Mouse (Mus musculus): ENCODE data around the gene Hnrnpa0.
"Not testable (repeated sequence)": the region's sequence is repeated elsewhere in the genome, so short reads cannot be mapped to it uniquely, and the experiment has no call there.

Gene Hnrnpa0

DNA sequence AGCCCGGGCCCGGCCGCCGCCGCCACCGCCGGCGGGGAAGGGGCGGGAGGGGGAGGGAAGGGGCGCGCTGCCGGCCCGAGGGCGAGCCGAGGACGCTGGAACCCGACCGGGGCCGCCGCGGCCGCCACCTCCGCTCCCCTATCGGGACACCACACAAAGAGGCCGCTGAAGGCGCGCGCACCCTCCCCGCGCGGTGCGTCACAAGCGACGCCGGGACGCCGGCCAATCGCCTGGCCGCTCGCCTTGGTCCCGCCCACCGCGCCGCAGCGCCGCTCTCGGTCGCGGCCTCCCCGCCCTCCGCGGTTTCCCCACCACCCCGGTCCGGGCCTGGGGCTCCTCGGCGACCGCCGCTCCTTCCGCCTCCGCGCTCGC lies at the start of gene Hnrnpa0:
Gene Hnrnpa0, minus strand, starts transcription at position 161 of the 372 bp plus-strand sequence.
- DNase-seq (ENCODE audit: low spot score) = peak; percentile 97

DNA sequence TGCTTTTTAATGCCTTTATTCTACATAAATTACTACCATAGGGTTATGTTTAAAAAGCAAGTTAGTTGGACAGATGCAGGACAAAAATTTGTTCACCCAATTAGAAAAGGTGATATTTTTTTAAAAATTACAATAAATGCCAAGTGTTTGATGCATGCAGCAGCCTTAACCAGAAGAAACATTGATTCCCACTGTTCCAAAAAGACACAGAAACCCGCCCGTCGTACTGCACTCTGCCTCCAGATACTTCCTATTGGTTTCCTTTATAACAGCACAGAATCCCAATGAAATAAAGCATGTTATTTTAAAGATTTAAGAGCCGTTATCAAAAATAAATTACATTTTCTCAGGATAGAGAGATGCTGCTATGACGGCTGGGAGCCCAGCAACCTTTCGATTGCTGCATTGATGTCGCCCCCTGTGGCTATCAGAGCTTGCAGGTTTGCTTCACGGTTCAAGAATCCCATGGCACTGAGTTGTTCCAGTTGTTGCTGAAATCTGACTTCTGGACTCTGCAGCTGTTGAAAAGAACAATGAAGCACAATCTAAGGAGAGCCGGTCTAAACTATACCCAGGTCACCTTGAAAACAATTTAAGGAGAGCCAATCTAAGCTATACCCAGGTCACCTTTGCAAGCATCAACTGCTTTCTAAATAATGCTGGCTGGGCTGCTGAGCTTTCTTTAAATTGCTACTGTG lies 49.3 kb upstream of the Hnrnpa0 start:
- peak; percentile 100 for DNase-seq (ENCODE audit: low spot score)

DNA sequence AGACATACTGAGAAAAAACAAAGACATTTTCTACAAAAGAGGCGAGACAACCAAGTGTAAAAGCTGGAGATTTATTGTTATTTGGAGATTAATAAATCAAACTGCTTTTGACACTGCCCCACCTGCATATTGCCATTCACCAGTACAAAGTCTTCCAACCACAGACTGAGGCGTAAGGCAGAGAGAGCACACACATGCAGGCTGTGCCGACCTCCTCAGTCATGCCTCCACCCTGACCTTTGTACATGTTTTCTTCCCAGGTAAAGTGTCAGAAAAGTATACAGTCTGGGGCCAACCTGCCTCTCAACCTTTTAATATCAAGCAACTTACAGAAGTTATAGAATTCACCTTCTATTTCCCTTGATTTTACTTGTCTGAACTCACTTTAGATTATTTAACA lies 47.7 kb upstream of the Hnrnpa0 start:
- DNase-seq (ENCODE audit: low spot score) = no peak

- no peak for DNase-seq (ENCODE audit: low spot score)
Observed at GRCm38 (mm10) chr13:58168119-58168518, 39.8 kb upstream of the Hnrnpa0 start.

DNA sequence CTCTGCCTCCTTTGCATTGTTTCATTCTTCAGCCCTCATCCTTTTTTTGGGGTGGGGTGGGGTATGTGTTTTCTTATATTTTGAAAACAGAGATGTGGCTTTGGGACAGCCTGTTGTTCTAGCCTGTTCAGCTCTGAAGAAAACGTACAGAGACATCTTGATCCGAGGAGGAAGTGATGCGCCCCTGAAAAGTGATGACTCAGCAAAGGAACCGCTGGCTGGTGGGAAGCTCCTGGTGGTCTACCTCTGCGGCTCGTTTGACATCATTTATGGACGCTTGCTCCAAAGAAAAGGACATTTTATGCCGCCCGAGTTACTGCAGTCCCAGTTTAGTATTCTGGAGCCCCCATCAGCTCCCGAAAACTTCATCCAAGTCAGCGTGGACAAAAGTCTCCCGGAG lies 35.0 kb upstream of the Hnrnpa0 start:
- DNase-seq (ENCODE audit: low spot score) = no peak

DNA sequence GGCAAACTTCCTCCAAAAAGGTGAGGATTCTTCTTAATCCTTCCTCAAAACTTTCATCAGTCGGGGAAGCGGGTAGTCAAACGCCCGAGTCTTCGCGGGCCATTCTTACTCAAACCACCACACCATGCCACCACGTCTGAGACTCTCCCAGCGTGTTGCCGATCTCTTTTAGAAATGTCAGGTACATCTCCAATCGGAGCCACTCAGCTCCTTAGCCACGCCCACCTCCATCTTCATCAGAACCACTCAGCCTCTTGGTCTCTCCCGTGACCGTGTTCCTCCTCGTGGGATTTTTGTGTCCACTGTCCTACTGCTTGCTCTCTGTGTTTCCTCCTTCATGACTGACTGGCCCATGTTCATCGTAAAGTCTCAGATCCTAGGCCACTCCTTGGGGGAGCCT lies 32.4 kb upstream of the Hnrnpa0 start:
- DNase-seq (ENCODE audit: low spot score) = no peak

- peak; percentile 61 for DNase-seq (ENCODE audit: low spot score)
Observed at GRCm38 (mm10) chr13:58158099-58158912, 29.9 kb upstream of the Hnrnpa0 start.

- DNase-seq (ENCODE audit: low spot score) = peak; percentile 64
Observed at GRCm38 (mm10) chr13:58157447-58158098, 29.2 kb upstream of the Hnrnpa0 start, which contains the start of gene Idnk. TSS of gene Idnk (plus strand) at chr13:58157649.

DNA sequence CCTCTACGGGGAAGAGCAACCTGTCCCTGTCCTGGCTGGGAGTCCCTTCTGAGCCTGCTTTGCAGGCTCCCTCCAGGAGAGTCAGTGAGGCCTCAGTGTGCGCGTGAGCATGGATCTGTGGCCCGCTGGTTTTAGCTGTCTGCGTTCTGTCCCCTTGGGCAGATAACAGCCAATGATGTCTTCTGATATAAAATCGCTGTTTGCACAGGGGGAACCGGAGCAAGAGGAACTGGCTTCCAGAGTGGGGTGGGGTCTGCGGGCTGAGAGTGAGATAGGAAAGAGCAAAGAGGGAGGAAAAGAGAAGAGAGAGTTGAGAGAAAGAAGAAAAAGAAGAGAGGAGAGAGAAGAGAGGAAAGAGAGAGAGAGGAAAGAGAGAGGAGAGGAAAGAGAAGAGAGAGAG lies 28.7 kb upstream of the Hnrnpa0 start:
- no peak for DNase-seq (ENCODE audit: low spot score)

GRCm38 (mm10) chr13:58156031-58156430 lies 27.7 kb upstream of the Hnrnpa0 start:
- no peak for DNase-seq (ENCODE audit: low spot score)

- DNase-seq (ENCODE audit: low spot score) = no peak
Observed at GRCm38 (mm10) chr13:58150442-58150841, 22.1 kb upstream of the Hnrnpa0 start.

- no peak for DNase-seq (ENCODE audit: low spot score)
Observed at GRCm38 (mm10) chr13:58149629-58150028, 21.3 kb upstream of the Hnrnpa0 start.

GRCm38 (mm10) chr13:58149033-58149558 lies 20.7 kb upstream of the Hnrnpa0 start:
- no peak for DNase-seq (ENCODE audit: low spot score)

GRCm38 (mm10) chr13:58148256-58148831 lies 20.0 kb upstream of the Hnrnpa0 start:
- peak; percentile 12 for DNase-seq (ENCODE audit: low spot score)

DNA sequence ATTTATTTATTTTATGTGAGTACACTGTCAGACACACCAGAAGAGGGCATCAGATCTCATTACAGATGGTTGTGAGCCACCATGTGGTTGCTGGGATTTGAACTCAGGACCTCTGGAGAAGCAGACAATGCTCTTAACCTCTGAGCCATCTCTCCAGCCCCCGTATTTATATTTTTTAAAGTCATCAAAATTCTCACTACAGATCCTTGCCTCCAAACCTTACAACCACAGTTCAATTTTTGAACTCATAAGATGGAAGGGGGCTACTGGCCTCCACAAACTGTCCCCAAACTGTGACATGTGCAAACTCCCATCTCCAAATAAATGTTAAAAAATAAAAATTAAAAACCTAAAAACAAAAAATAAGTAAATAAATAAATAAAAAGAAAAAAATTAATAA lies 19.4 kb upstream of the Hnrnpa0 start:
- DNase-seq (ENCODE audit: low spot score) = no peak

GRCm38 (mm10) chr13:58146603-58147002 lies 18.2 kb upstream of the Hnrnpa0 start:
- not testable (repeated sequence) for DNase-seq (ENCODE audit: low spot score)

- DNase-seq (ENCODE audit: low spot score) = no peak
Observed at GRCm38 (mm10) chr13:58131692-58132091, 3.3 kb upstream of the Hnrnpa0 start.

DNA sequence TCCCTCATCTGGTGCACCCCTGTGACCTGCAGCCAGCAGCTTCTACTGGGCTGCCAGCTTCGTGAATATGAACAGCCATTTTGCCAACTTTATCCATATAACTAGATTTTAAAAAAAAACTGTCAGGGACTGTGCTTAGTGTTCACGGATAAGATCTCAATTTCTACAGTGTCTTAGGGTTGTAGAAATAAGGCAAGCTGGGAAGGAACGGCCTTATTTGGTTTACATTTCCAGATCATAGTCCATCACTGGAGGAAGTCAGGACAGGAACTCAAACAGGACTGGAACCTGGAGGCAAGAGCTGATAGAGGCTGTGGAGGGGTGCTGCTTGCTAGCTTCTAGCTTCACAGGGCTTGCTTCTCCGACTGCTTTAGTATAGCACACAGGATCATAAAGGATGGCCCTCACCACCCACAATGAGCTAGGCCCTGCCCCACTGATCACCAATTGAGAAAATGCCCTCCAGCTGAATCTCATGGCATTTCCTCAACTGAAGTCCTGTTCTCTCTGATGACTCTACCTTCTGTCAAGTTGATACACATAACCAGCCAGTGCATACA lies 1.4 kb upstream of the Hnrnpa0 start:
- DNase-seq (ENCODE audit: low spot score) = no peak

DNA sequence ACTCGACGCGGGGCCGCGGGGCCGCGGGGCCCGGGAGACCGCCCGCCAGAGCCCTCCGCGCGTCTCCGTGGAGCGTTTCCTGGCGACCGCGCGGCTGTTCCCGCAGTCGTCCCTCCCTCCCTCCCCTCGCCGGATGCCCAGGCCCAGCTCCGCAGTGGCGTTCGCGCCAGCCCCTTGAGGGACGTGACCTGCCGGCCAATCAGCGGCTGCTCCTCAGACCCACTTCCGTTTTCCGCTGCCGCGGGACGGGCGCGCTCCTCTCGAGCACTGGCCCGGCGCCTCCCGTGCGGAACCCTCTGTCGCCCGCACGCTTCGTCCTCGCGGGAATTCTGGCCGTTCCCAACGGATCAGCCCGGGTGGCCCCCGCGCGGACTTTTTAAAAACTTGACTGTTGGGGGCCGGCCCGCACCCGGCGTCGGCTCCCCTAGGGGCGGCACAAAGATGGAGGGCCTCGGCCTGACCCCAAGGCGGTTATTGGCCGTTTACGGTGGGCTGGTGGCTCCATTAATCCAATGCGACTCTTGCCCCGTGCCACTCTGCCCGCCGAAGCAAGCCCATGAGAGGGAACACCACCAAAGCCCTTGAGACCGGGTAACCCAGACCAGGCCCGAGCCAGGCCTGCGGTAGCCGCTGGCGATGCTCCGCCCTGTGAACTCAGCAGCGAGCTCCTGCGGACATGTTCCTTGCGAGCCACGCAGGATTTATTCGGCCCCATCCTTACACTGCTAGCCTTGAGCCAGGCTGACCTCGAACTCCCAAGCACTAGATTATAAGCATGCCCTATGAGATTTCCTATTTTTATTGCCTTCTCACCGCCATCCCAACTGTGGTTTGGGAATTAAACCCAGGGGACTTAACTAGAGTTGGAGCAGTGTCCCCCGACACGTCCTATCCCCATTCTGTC lies 664 bp upstream of the Hnrnpa0 start:
- DNase-seq (ENCODE audit: low spot score) = peak; percentile 90

- DNase-seq (ENCODE audit: low spot score) = peak; percentile 62
Observed at GRCm38 (mm10) chr13:58127766-58128361, 492 bp downstream of the Hnrnpa0 start.
